Mouse (Mus musculus): Measurements from ENCODE around the gene Vsig10l. TPM values are rescaled to one million over a fixed set of nuclear protein-coding genes. Genes with fewer than 3 reads are reported as not detected.

Vsig10l gene
- 2.2 and 2.7 TPM in 2 replicates for polyA plus RNA-seq (2014; fragmentation: Nextera tagmentation; extraction: Ambion mirVana)

- Histone ChIP-seq H3K4me3 (ENCODE audit: control insufficient read depth in 1 of 2, insufficient read depth in 1 of 2, low read depth in 1 of 2, low read length in 2 of 2) (no peak within 1 kb of the TSS), H3K4me2 (ENCODE audit: low read length) (no peak within 1 kb of the TSS), H3K4me1 (ENCODE audit: control insufficient read depth in 2 of 2, insufficient read depth in 2 of 2, low read length in 2 of 2) (peaks cover 7 to 11% of the 10 kb centered on the region in 2 experiments; a peak in 1 of 4 replicates), H3K27ac (replicated peaks in 1 of 2; ENCODE audit: control insufficient read depth in 1 of 2, insufficient read depth in 1 of 2, low read depth in 2 of 2, low read length in 2 of 2) (no peak within 1 kb of the TSS), H3K27me3 (ENCODE audit: control insufficient read depth, insufficient read depth, low read length) (no peaks in the 10 kb centered on the region; the same call in 1 of the 2 replicates), H3K9ac (ENCODE audit: low read length) (no peak within 1 kb of the TSS), H3K9me3 (ENCODE audit: control insufficient read depth, low read length) (no peaks in the 10 kb centered on the region), H3K36me3 (ENCODE audit: control insufficient read depth, insufficient read depth, low read length) (peaks cover 3% of the 10 kb centered on the region)
- ATAC-seq (ENCODE audit: insufficient number of reproducible peaks, insufficient read depth, low FRiP score, low read depth): no peak
- WGBS: 60% methylated on average over 4 of the region's 4 CpGs
Measured at GRCm38 (mm10) chr7:43462851-43463250, at the start of gene Vsig10l. Vsig10l (plus strand) TSS chr7:43463151.

GRCm38 (mm10) chr7:43417298-43417697, 45.7 kb upstream of the Vsig10l start:
- no peak for ATAC-seq (ENCODE audit: insufficient number of reproducible peaks, insufficient read depth, low FRiP score, low read depth)
- H3K9me3 ChIP-seq (ENCODE audit: control insufficient read depth, low read length): no peaks in the 10 kb centered on the region
- no peaks in the 10 kb centered on the region for H3K27me3 ChIP-seq (ENCODE audit: control insufficient read depth, insufficient read depth, low read length)
- 77% methylated on average over 10 of the region's 10 CpGs for WGBS
- H3K4me2 ChIP-seq (ENCODE audit: low read length): no peak overlapping the region
- no peak overlapping the region for H3K9ac ChIP-seq (ENCODE audit: low read length)
- no peaks in the 10 kb centered on the region for H3K36me3 ChIP-seq (ENCODE audit: control insufficient read depth, insufficient read depth, low read length)
- no peak overlapping the region for H3K27ac ChIP-seq (replicated peaks in 1 of 2; ENCODE audit: control insufficient read depth in 1 of 2, insufficient read depth in 1 of 2, low read depth in 2 of 2, low read length in 2 of 2)
- H3K4me3 ChIP-seq (ENCODE audit: control insufficient read depth in 1 of 2, insufficient read depth in 1 of 2, low read depth in 1 of 2, low read length in 2 of 2): no peak overlapping the region
- no peaks in the 10 kb centered on the region for H3K4me1 ChIP-seq (ENCODE audit: control insufficient read depth in 2 of 2, insufficient read depth in 2 of 2, low read length in 2 of 2)

- ATAC-seq (ENCODE audit: insufficient number of reproducible peaks, insufficient read depth, low FRiP score, low read depth): peak; percentile 83
- Histone ChIP-seq H3K27ac (replicated peaks in 1 of 2; ENCODE audit: control insufficient read depth in 1 of 2, insufficient read depth in 1 of 2, low read depth in 2 of 2, low read length in 2 of 2) (no peak overlapping the region), H3K27me3 (ENCODE audit: control insufficient read depth, insufficient read depth, low read length) (no peaks in the 10 kb centered on the region), H3K4me1 (ENCODE audit: control insufficient read depth in 2 of 2, insufficient read depth in 2 of 2, low read length in 2 of 2) (0 out of 4 replicates have a peak, but pooled peaks cover 0 to 3% of the 10 kb centered on the region in 2 experiments), H3K4me2 (ENCODE audit: low read length) (peak overlapping the region; percentile 46), H3K9me3 (ENCODE audit: control insufficient read depth, low read length) (no peaks in the 10 kb centered on the region), H3K4me3 (ENCODE audit: control insufficient read depth in 1 of 2, insufficient read depth in 1 of 2, low read depth in 1 of 2, low read length in 2 of 2) (no peak overlapping the region), H3K9ac (ENCODE audit: low read length) (0 out of 2 replicates have a peak overlapping the region, but pooled peaks have one; percentile 41), H3K36me3 (ENCODE audit: control insufficient read depth, insufficient read depth, low read length) (no peaks in the 10 kb centered on the region)
- 12% methylated on average over 11 of the region's 11 CpGs for WGBS
Measured at GRCm38 (mm10) chr7:43422995-43423617, 39.8 kb upstream of the Vsig10l start.

GRCm38 (mm10) chr7:43423991-43424625, 38.8 kb upstream of the Vsig10l start:
- Histone ChIP-seq H3K4me2 (ENCODE audit: low read length) (no peak overlapping the region), H3K4me3 (ENCODE audit: control insufficient read depth in 1 of 2, insufficient read depth in 1 of 2, low read depth in 1 of 2, low read length in 2 of 2) (no peak overlapping the region), H3K27me3 (ENCODE audit: control insufficient read depth, insufficient read depth, low read length) (no peaks in the 10 kb centered on the region), H3K27ac (replicated peaks in 1 of 2; ENCODE audit: control insufficient read depth in 1 of 2, insufficient read depth in 1 of 2, low read depth in 2 of 2, low read length in 2 of 2) (no peak overlapping the region), H3K9me3 (ENCODE audit: control insufficient read depth, low read length) (no peaks in the 10 kb centered on the region), H3K4me1 (ENCODE audit: control insufficient read depth in 2 of 2, insufficient read depth in 2 of 2, low read length in 2 of 2) (0 out of 4 replicates have a peak, but pooled peaks cover 0 to 3% of the 10 kb centered on the region in 2 experiments), H3K36me3 (ENCODE audit: control insufficient read depth, insufficient read depth, low read length) (no peaks in the 10 kb centered on the region), H3K9ac (ENCODE audit: low read length) (no peak overlapping the region)
- WGBS: 55% methylated on average over 3 of the region's 3 CpGs
- ATAC-seq (ENCODE audit: insufficient number of reproducible peaks, insufficient read depth, low FRiP score, low read depth): no peak

- Histone ChIP-seq H3K36me3 (ENCODE audit: control insufficient read depth, insufficient read depth, low read length) (no peaks in the 10 kb centered on the region), H3K4me3 (ENCODE audit: control insufficient read depth in 1 of 2, insufficient read depth in 1 of 2, low read depth in 1 of 2, low read length in 2 of 2) (no peak within 1 kb of the TSS), H3K27me3 (ENCODE audit: control insufficient read depth, insufficient read depth, low read length) (no peaks in the 10 kb centered on the region), H3K27ac (replicated peaks in 1 of 2; ENCODE audit: control insufficient read depth in 1 of 2, insufficient read depth in 1 of 2, low read depth in 2 of 2, low read length in 2 of 2) (no peak within 1 kb of the TSS), H3K9me3 (ENCODE audit: control insufficient read depth, low read length) (no peaks in the 10 kb centered on the region), H3K4me2 (ENCODE audit: low read length) (no peak within 1 kb of the TSS), H3K4me1 (ENCODE audit: control insufficient read depth in 2 of 2, insufficient read depth in 2 of 2, low read length in 2 of 2) (0 out of 4 replicates have a peak, but pooled peaks cover 0 to 3% of the 10 kb centered on the region in 2 experiments), H3K9ac (ENCODE audit: low read length) (no peak within 1 kb of the TSS)
- 75% methylated on average over 8 of the region's 8 CpGs for WGBS
- no peak for ATAC-seq (ENCODE audit: insufficient number of reproducible peaks, insufficient read depth, low FRiP score, low read depth)
Measured at GRCm38 (mm10) chr7:43427406-43427805, 35.5 kb upstream of the Vsig10l start, which contains the start of gene Lim2. Lim2 (plus strand) TSS chr7:43427670.

GRCm38 (mm10) chr7:43429500-43429899, 33.5 kb upstream of the Vsig10l start:
- H3K4me2 ChIP-seq (ENCODE audit: low read length): no peak overlapping the region
- 26% methylated on average over 4 of the region's 4 CpGs for WGBS
- no peak for ATAC-seq (ENCODE audit: insufficient number of reproducible peaks, insufficient read depth, low FRiP score, low read depth)
- H3K36me3 ChIP-seq (ENCODE audit: control insufficient read depth, insufficient read depth, low read length): no peaks in the 10 kb centered on the region
- no peaks in the 10 kb centered on the region for H3K27me3 ChIP-seq (ENCODE audit: control insufficient read depth, insufficient read depth, low read length)
- H3K9me3 ChIP-seq (ENCODE audit: control insufficient read depth, low read length): no peaks in the 10 kb centered on the region
- no peak overlapping the region for H3K27ac ChIP-seq (replicated peaks in 1 of 2; ENCODE audit: control insufficient read depth in 1 of 2, insufficient read depth in 1 of 2, low read depth in 2 of 2, low read length in 2 of 2)
- H3K9ac ChIP-seq (ENCODE audit: low read length): no peak overlapping the region
- H3K4me1 ChIP-seq (ENCODE audit: control insufficient read depth in 2 of 2, insufficient read depth in 2 of 2, low read length in 2 of 2): no peaks in the 10 kb centered on the region
- no peak overlapping the region for H3K4me3 ChIP-seq (ENCODE audit: control insufficient read depth in 1 of 2, insufficient read depth in 1 of 2, low read depth in 1 of 2, low read length in 2 of 2)

GRCm38 (mm10) chr7:43432891-43433290, 30.1 kb upstream of the Vsig10l start:
- H3K4me3 ChIP-seq (ENCODE audit: control insufficient read depth in 1 of 2, insufficient read depth in 1 of 2, low read depth in 1 of 2, low read length in 2 of 2): no peak overlapping the region
- no peak overlapping the region for H3K4me2 ChIP-seq (ENCODE audit: low read length)
- H3K4me1 ChIP-seq (ENCODE audit: control insufficient read depth in 2 of 2, insufficient read depth in 2 of 2, low read length in 2 of 2): no peaks in the 10 kb centered on the region
- WGBS: 54% methylated on average over 4 of the region's 4 CpGs
- no peak overlapping the region for H3K9ac ChIP-seq (ENCODE audit: low read length)
- no peaks in the 10 kb centered on the region for H3K27me3 ChIP-seq (ENCODE audit: control insufficient read depth, insufficient read depth, low read length)
- H3K36me3 ChIP-seq (ENCODE audit: control insufficient read depth, insufficient read depth, low read length): no peaks in the 10 kb centered on the region
- no peak for ATAC-seq (ENCODE audit: insufficient number of reproducible peaks, insufficient read depth, low FRiP score, low read depth)
- H3K27ac ChIP-seq (replicated peaks in 1 of 2; ENCODE audit: control insufficient read depth in 1 of 2, insufficient read depth in 1 of 2, low read depth in 2 of 2, low read length in 2 of 2): no peak overlapping the region
- H3K9me3 ChIP-seq (ENCODE audit: control insufficient read depth, low read length): no peaks in the 10 kb centered on the region
